Mouse (Mus musculus): Measurements from ENCODE around the gene Pld2. TPM values are rescaled to one million over a fixed set of nuclear protein-coding genes. Genes with fewer than 3 reads are reported as not detected.

The Pld2 gene
- polyA plus RNA-seq, 1 experiment from 2014 or later, result 13.7 TPM

DNA sequence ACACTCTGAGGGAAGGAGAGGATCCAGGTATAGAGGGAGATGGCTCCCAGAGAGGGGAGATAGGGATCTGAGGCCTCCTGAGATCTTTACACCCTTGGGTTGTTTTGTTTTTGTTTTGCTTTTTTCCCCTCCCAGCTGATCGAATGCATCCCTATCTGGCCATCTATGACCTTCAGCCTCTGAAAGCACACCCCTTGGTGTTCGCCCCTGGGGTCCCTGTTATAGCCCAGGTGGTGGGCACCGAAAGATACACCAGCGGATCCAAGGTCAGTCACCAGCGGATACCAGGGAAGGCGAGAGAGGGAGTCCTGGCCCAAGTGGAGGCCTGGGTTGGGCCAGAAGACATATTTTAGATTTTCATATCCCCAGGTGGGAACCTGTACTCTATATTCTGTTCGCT, 1.1 kb downstream of the Pld2 start:
- peak overlapping the region; percentile 53 for H3K4me3 ChIP-seq (ENCODE audit: low read depth, low read length)
- H3K36me3 ChIP-seq (ENCODE audit: control insufficient read depth, insufficient read depth, low read length), result no peaks in the 10 kb centered on the region
- H3K27me3 ChIP-seq (ENCODE audit: control insufficient read depth, insufficient read depth, low read length), result peaks cover 6% of the 10 kb centered on the region; the same call in 1 of the 2 replicates
- H3K27ac ChIP-seq (ENCODE audit: low read depth, low read length), result no peak overlapping the region
- peak overlapping the region; percentile 70 for H3K4me2 ChIP-seq (ENCODE audit: low read depth, low read length)
- H3K9ac ChIP-seq (replicated peaks; ENCODE audit: low read depth, low read length), result no peak overlapping the region
- ATAC-seq (ENCODE audit: low read depth), result no peak
- WGBS, result 87% methylated on average over 7 of the region's 7 CpGs
- H3K9me3 ChIP-seq (ENCODE audit: control insufficient read depth, low read length), result no peaks in the 10 kb centered on the region
- H3K4me1 ChIP-seq (ENCODE audit: control insufficient read depth, insufficient read depth, low read length), result no peaks in the 10 kb centered on the region

DNA sequence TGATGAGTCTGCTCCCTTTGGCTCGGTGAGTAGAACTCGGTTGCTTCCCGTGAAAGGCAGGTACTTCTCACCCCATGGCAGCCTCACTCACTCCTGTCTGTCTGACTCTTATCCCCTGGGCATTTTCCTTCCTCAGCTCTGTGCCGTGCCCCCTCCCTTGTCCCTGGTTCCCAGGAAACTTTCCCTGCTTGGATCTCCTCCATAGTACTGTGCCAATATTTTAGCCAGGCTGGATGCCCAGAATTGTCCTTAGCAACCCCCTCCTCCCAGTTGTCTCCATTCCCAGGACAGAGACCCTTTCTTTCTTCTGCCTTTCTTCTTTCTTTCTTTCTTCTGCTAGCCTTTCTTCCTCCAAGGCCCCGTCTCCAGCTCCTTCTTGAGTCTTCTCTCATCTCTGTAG, 1.6 kb downstream of the Pld2 start:
- Histone ChIP-seq H3K36me3 (ENCODE audit: control insufficient read depth, insufficient read depth, low read length) (no peaks in the 10 kb centered on the region), H3K9me3 (ENCODE audit: control insufficient read depth, low read length) (no peaks in the 10 kb centered on the region), H3K27ac (ENCODE audit: low read depth, low read length) (no peak overlapping the region), H3K27me3 (ENCODE audit: control insufficient read depth, insufficient read depth, low read length) (peaks cover 6% of the 10 kb centered on the region; the same call in 1 of the 2 replicates), H3K4me1 (ENCODE audit: control insufficient read depth, insufficient read depth, low read length) (no peaks in the 10 kb centered on the region), H3K4me2 (ENCODE audit: low read depth, low read length) (0 out of 2 replicates have a peak overlapping the region, but pooled peaks have one; percentile 70), H3K4me3 (ENCODE audit: low read depth, low read length) (no peak overlapping the region), H3K9ac (replicated peaks; ENCODE audit: low read depth, low read length) (no peak overlapping the region)
- no peak for ATAC-seq (ENCODE audit: low read depth)
- WGBS, result 67% methylated on average over 5 of the region's 5 CpGs

DNA sequence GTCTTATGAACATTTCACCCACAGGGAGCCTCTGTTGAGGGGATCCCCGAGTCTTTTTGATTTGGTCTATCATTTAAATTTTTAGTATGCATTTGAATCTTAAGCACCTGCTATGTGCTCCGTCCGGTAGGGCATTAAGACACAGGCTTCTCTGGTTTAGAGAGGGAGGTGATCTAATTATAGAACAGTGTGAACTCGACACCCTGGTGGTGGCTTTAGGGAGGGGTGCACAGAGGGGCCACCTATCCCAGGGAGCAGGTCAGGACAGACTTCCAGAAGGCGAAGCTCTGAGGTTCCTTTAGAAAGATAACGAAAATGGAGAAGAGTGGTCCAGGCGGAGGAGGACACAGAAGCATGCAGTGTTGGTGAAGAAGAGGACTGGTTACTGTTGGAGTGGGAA, 4.6 kb downstream of the Pld2 start:
- H3K9ac ChIP-seq (replicated peaks; ENCODE audit: low read depth, low read length), result no peak overlapping the region
- no peak overlapping the region for H3K4me3 ChIP-seq (ENCODE audit: low read depth, low read length)
- 81% methylated on average over 7 of the region's 7 CpGs for WGBS
- no peak for ATAC-seq (ENCODE audit: low read depth)
- no peaks in the 10 kb centered on the region for H3K36me3 ChIP-seq (ENCODE audit: control insufficient read depth, insufficient read depth, low read length)
- no peak overlapping the region for H3K4me2 ChIP-seq (ENCODE audit: low read depth, low read length)
- H3K9me3 ChIP-seq (ENCODE audit: control insufficient read depth, low read length), result no peaks in the 10 kb centered on the region
- peaks cover 6% of the 10 kb centered on the region; the same call in 1 of the 2 replicates for H3K27me3 ChIP-seq (ENCODE audit: control insufficient read depth, insufficient read depth, low read length)
- no peaks in the 10 kb centered on the region for H3K4me1 ChIP-seq (ENCODE audit: control insufficient read depth, insufficient read depth, low read length)
- H3K27ac ChIP-seq (ENCODE audit: low read depth, low read length), result no peak overlapping the region

DNA sequence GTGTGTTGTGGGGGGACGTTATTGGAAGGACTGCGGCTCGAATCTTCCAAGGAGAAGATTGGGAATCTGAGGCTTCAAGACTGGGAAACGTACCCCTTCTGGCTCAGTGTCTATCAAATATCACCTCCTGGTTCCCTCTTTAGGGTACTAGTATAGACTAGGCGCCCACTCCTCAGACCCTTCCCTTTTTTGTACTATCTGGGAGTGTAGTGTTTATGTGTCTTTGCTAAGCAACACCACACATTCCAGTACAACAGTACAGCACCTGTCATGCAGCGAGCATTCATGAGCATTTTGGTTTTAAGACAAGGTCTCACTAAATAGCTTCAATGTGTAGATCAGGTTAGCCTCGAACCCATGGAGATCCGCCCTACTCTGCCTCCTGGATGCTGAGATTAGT, 11.7 kb downstream of the Pld2 start:
- Histone ChIP-seq H3K4me1 (ENCODE audit: control insufficient read depth, insufficient read depth, low read length) (no peaks in the 10 kb centered on the region), H3K9me3 (ENCODE audit: control insufficient read depth, low read length) (no peaks in the 10 kb centered on the region), H3K9ac (replicated peaks; ENCODE audit: low read depth, low read length) (no peak overlapping the region), H3K27me3 (ENCODE audit: control insufficient read depth, insufficient read depth, low read length) (no peaks in the 10 kb centered on the region), H3K4me2 (ENCODE audit: low read depth, low read length) (no peak overlapping the region), H3K4me3 (ENCODE audit: low read depth, low read length) (no peak overlapping the region), H3K36me3 (ENCODE audit: control insufficient read depth, insufficient read depth, low read length) (no peaks in the 10 kb centered on the region), H3K27ac (ENCODE audit: low read depth, low read length) (no peak overlapping the region)
- 90% methylated on average over 8 of the region's 8 CpGs for WGBS
- ATAC-seq (ENCODE audit: low read depth), result no peak

- no peak overlapping the region for H3K27ac ChIP-seq (ENCODE audit: low read depth, low read length)
- no peaks in the 10 kb centered on the region for H3K9me3 ChIP-seq (ENCODE audit: control insufficient read depth, low read length)
- no peak for ATAC-seq (ENCODE audit: low read depth)
- H3K36me3 ChIP-seq (ENCODE audit: control insufficient read depth, insufficient read depth, low read length), result no peaks in the 10 kb centered on the region
- no peak overlapping the region for H3K9ac ChIP-seq (replicated peaks; ENCODE audit: low read depth, low read length)
- H3K27me3 ChIP-seq (ENCODE audit: control insufficient read depth, insufficient read depth, low read length), result no peaks in the 10 kb centered on the region
- 17% methylated on average over 7 of the region's 7 CpGs for WGBS
- no peaks in the 10 kb centered on the region for H3K4me1 ChIP-seq (ENCODE audit: control insufficient read depth, insufficient read depth, low read length)
- no peak overlapping the region for H3K4me2 ChIP-seq (ENCODE audit: low read depth, low read length)
- no peak overlapping the region for H3K4me3 ChIP-seq (ENCODE audit: low read depth, low read length)
Observed at GRCm38 (mm10) chr11:70553940-70554339, 14.1 kb downstream of the Pld2 start.

GRCm38 (mm10) chr11:70557545-70557944, 17.7 kb downstream of the Pld2 start:
- Histone ChIP-seq H3K9ac (replicated peaks; ENCODE audit: low read depth, low read length) (no peak overlapping the region), H3K4me1 (ENCODE audit: control insufficient read depth, insufficient read depth, low read length) (peaks cover 6% of the 10 kb centered on the region; the same call in 1 of the 2 replicates), H3K4me3 (ENCODE audit: low read depth, low read length) (no peak overlapping the region), H3K27ac (ENCODE audit: low read depth, low read length) (no peak overlapping the region), H3K9me3 (ENCODE audit: control insufficient read depth, low read length) (no peaks in the 10 kb centered on the region), H3K36me3 (ENCODE audit: control insufficient read depth, insufficient read depth, low read length) (no peaks in the 10 kb centered on the region), H3K4me2 (ENCODE audit: low read depth, low read length) (no peak overlapping the region), H3K27me3 (ENCODE audit: control insufficient read depth, insufficient read depth, low read length) (no peaks in the 10 kb centered on the region)
- 84% methylated on average over 9 of the region's 9 CpGs for WGBS
- ATAC-seq (ENCODE audit: low read depth), result no peak

- Histone ChIP-seq H3K9me3 (ENCODE audit: control insufficient read depth, low read length) (no peaks in the 10 kb centered on the region), H3K4me2 (ENCODE audit: low read depth, low read length) (peak overlapping the region; percentile 90), H3K9ac (replicated peaks; ENCODE audit: low read depth, low read length) (peak overlapping the region; percentile 90), H3K36me3 (ENCODE audit: control insufficient read depth, insufficient read depth, low read length) (no peaks in the 10 kb centered on the region), H3K4me1 (ENCODE audit: control insufficient read depth, insufficient read depth, low read length) (peaks cover 29% of the 10 kb centered on the region), H3K27me3 (ENCODE audit: control insufficient read depth, insufficient read depth, low read length) (no peaks in the 10 kb centered on the region), H3K27ac (ENCODE audit: low read depth, low read length) (peak overlapping the region; percentile 79), H3K4me3 (ENCODE audit: low read depth, low read length) (peak overlapping the region; percentile 92)
- 2% methylated on average over 2 of the region's 2 CpGs for WGBS
- ATAC-seq (ENCODE audit: low read depth), result peak; percentile 5; the same call in 1 of the 2 replicates
Observed at GRCm38 (mm10) chr11:70561937-70562286, 22.0 kb downstream of the Pld2 start.

GRCm38 (mm10) chr11:70562287-70562994, 22.6 kb downstream of the Pld2 start, which contains the start of gene Mink1:
Gene Mink1, plus strand, starts transcription at chr11:70562881.
- H3K27me3 ChIP-seq (ENCODE audit: control insufficient read depth, insufficient read depth, low read length), result no peaks in the 10 kb centered on the region
- peak within 1 kb of the TSS; percentile 90 for H3K4me2 ChIP-seq (ENCODE audit: low read depth, low read length)
- H3K9ac ChIP-seq (replicated peaks; ENCODE audit: low read depth, low read length), result peak within 1 kb of the TSS; percentile 90
- H3K4me1 ChIP-seq (ENCODE audit: control insufficient read depth, insufficient read depth, low read length), result peaks cover 31% of the 10 kb centered on the region
- H3K27ac ChIP-seq (ENCODE audit: low read depth, low read length), result peak within 1 kb of the TSS; percentile 79
- H3K36me3 ChIP-seq (ENCODE audit: control insufficient read depth, insufficient read depth, low read length), result no peaks in the 10 kb centered on the region
- H3K4me3 ChIP-seq (ENCODE audit: low read depth, low read length), result peak within 1 kb of the TSS; percentile 92
- H3K9me3 ChIP-seq (ENCODE audit: control insufficient read depth, low read length), result no peaks in the 10 kb centered on the region
- WGBS, result under 1% methylated on average over 42 of the region's 57 CpGs
- peak; percentile 92 for ATAC-seq (ENCODE audit: low read depth)

DNA sequence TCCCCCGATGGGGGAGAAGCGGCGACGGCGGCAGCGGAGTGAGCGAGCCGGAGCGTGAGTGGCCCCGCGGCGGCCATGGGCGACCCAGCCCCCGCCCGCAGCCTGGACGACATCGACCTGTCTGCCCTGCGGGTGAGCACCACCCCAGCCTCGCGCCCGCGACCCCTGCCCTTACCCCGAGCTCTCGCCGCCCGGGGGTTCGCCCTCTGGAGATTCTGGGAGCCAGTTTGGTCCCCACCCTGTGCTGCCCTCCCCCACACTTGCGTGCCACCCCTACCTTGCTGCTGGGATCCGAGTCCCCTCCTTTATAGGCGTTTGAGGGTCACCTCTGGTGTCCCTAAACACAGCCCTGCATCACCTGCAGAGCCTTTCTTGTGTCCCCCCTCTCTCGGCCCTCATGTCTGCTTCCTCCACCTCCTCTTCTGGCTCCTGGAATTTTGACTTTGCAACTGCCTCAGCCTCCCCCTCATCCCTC, 23.2 kb downstream of the Pld2 start:
- H3K4me3 ChIP-seq (ENCODE audit: low read depth, low read length), result peak overlapping the region; percentile 92
- under 1% methylated on average over 28 of the region's 31 CpGs for WGBS
- H3K9me3 ChIP-seq (ENCODE audit: control insufficient read depth, low read length), result no peaks in the 10 kb centered on the region
- H3K36me3 ChIP-seq (ENCODE audit: control insufficient read depth, insufficient read depth, low read length), result no peaks in the 10 kb centered on the region
- peak overlapping the region; percentile 79 for H3K27ac ChIP-seq (ENCODE audit: low read depth, low read length)
- peak; percentile 41; the same call in 1 of the 2 replicates for ATAC-seq (ENCODE audit: low read depth)
- H3K4me1 ChIP-seq (ENCODE audit: control insufficient read depth, insufficient read depth, low read length), result peaks cover 31% of the 10 kb centered on the region
- H3K9ac ChIP-seq (replicated peaks; ENCODE audit: low read depth, low read length), result peak overlapping the region; percentile 90
- H3K27me3 ChIP-seq (ENCODE audit: control insufficient read depth, insufficient read depth, low read length), result no peaks in the 10 kb centered on the region
- peak overlapping the region; percentile 90 for H3K4me2 ChIP-seq (ENCODE audit: low read depth, low read length)
